Mouse (Mus musculus) urinary bladder, postnatal 0 days (tissue): ENCODE measurements around the gene Dlg5. TPM values are rescaled to one million over a fixed set of nuclear protein-coding genes. Genes with fewer than 3 reads are reported as not detected.

Source experiments
- microRNA-seq: library from miRNA; unstranded; fragments of <30 nt; microRNA quantifications from one replicate; pipeline ENCODE4, GENCODE M21; 2016
- polyA plus RNA-seq: library from polyadenylated mRNA; unstranded; fragments of >200 nt; fragmentation: Nextera tagmentation; extraction: Ambion mirVana; gene quantifications from 2 replicates; pipeline ENCODE4 v1.2.1, GENCODE M21; 2015

Dlg5 gene
- 4.7 and 6.2 TPM in 2 replicates for polyA plus RNA-seq

GRCm38 (mm10) chr14:24245177-24246081 is at the start of gene Dlg5:
Gene Dlg5, minus strand, starts transcription at chr14:24245920.

GRCm38 (mm10) chr14:24292914-24293313 is 47.2 kb upstream of the Dlg5 start, which contains the start of gene E330034G19Rik:
Gene E330034G19Rik, plus strand, starts transcription at chr14:24293214.

Small RNAs within 50 kb of the gene (microRNA-seq; reads per million reads assigned to microRNA genes)
- gene Mir7210 = not detected

Other genes with a start within 250 kb of the Dlg5 start
- gene Kcnma1, start 231.4 kb downstream of the Dlg5 start, polyA plus RNA-seq = 18.6 and 20.9 TPM in 2 replicates
- not detected in 2 replicates for gene E330034G19Rik, start 47.3 kb upstream of the Dlg5 start, polyA plus RNA-seq
- 6.9 and 8.6 TPM in 2 replicates for gene Polr3a, start 241.1 kb upstream of the Dlg5 start, polyA plus RNA-seq
- 897 and 956 TPM in 2 replicates for gene Rps24, start 241.2 kb upstream of the Dlg5 start, polyA plus RNA-seq